Mouse (Mus musculus): Measurements from ENCODE around the gene Cand2.
A peak's percentile ranks its signal among the peaks of the same experiment; 100 is the strongest.

The Cand2 gene

GRCm38 (mm10) chr6:115830779-115831601, 56.7 kb downstream of the Cand2 start:
- no peak for DNase-seq (ENCODE audit: low spot score in 2 of 2)

DNA sequence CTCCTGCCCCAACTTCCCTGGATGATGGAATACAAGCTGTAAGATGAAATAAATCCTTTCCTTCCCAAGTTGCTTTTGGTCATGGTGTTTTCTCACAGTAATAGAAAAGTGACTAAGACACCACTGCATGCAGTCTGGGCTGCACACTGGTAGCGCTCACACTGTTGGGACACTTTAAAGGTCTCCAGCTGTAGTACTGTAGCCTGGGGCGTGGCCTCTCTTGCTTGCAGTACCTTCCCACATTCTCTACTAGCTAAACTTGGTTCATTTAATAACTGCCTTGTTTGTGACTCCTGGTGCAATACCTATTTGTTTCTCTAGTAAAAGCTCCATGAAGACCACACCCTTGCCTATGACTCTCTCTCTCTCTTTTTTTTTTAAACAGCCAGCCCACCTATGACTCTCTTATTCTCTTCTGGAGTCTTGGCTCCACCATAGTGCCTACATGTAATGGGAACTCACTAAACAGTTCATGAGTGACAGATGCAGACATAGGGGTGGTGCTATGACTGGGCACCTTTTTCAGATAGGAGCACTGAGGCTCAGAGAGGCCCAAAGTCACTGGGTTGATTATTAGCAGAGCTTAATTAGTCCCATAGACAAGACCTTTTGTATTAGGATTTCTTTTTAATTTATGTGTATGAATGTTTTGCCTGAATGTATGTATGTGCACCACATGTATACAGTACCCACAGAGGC, 58.0 kb downstream of the Cand2 start:
- DNase-seq (ENCODE audit: low spot score in 2 of 2) = no peak

- DNase-seq (ENCODE audit: low spot score in 2 of 2) = no peak
Observed at GRCm38 (mm10) chr6:115833861-115834260, 59.5 kb downstream of the Cand2 start.

GRCm38 (mm10) chr6:115838161-115838597, 63.8 kb downstream of the Cand2 start, which contains the start of gene Efcab12:
TSS of gene Efcab12 (minus strand) at chr6:115838412.
- DNase-seq (ENCODE audit: low spot score in 2 of 2) = peak in 1 of 2 experiments; percentile 41

GRCm38 (mm10) chr6:115838745-115839144, 64.4 kb downstream of the Cand2 start:
- DNase-seq (ENCODE audit: low spot score in 2 of 2) = no peak

DNA sequence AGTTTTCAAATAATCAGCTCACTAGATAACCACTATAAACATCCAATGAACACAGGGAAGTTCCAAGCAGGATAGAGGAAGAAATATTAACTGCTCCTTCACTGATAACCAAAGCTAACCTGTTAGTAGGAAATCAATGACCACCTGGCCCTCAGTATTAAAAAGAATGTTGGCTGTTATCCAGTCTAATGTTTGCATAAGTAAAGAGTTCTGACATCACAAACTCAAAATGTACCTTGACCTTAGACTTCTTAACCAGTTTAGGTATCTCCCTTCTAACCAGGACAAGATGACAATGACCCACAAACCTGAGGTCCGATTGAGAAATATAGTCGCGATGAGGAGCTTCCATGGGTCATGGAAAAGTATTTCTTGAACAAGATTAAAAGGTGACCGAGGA, 70.7 kb downstream of the Cand2 start:
- DNase-seq (ENCODE audit: low spot score in 2 of 2) = no peak

- DNase-seq (ENCODE audit: low spot score in 2 of 2) = peak; percentile 23 to 62
Observed at GRCm38 (mm10) chr6:115846640-115847411, 72.5 kb downstream of the Cand2 start.

DNA sequence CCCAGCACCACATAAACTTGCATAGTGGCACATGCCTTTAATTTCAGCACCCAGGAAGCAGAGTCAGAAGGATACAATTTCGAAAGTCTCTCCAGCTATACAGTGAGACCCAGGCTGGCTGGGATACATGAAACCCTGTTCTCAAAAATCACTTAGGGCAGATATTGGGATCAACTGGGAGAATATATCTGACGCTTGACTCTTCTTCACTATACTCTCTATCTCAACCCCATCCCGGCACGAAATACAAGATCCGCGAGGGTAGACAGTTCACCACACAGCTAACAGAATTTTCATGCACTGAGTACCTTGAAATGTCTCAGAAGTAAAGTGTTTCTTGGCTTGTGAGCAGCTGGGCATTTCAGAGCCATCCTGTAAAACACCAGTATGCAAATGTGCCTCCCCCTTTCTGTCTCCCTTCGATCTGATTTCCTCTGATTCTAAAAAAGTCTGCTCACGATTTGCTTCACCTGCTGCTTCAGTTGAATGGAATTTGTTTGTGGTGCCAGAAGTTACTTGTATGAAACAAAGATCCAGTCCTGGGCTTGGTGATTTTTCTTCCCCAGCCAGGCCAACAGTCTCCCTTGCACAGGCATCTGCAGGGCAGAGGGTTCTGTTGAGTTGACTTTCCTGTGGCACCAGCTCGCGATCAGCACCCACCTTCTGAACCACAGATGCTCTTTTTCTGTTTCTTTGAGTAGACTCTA, 74.4 kb downstream of the Cand2 start:
- no peak for DNase-seq (ENCODE audit: low spot score in 2 of 2)

DNA sequence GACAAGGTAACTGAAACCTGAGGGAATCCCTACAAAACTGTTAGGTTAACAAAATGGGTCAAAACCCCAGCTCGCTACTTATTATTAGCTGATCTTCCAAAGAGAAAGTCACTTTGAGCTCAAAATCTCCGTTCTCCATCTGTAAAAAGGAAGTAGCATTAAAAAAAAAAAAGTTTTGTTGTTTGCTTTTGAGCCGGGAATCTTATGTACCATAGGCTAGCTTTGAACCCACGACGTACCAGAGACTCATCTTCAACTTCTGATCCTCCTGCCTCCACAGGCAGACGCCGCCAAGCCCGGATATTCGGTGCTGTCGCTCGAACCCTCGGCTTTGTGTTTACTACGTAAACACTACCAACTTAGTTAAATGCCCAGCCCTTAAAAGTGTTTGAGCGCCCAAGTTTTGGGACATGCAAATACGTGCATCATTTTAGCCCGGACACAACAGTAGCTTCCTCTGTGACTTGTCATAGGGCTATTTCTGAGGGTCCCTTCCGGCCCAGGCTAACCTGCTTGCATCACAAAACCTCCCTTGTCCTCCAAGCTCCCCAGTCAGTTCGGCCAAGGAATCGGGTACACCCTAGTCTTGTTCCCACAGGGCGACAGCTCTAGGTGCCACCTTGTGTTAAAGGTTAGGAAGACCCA, 78.2 kb downstream of the Cand2 start:
- DNase-seq (ENCODE audit: low spot score in 2 of 2) = peak in 1 of 2 experiments; percentile 17

DNA sequence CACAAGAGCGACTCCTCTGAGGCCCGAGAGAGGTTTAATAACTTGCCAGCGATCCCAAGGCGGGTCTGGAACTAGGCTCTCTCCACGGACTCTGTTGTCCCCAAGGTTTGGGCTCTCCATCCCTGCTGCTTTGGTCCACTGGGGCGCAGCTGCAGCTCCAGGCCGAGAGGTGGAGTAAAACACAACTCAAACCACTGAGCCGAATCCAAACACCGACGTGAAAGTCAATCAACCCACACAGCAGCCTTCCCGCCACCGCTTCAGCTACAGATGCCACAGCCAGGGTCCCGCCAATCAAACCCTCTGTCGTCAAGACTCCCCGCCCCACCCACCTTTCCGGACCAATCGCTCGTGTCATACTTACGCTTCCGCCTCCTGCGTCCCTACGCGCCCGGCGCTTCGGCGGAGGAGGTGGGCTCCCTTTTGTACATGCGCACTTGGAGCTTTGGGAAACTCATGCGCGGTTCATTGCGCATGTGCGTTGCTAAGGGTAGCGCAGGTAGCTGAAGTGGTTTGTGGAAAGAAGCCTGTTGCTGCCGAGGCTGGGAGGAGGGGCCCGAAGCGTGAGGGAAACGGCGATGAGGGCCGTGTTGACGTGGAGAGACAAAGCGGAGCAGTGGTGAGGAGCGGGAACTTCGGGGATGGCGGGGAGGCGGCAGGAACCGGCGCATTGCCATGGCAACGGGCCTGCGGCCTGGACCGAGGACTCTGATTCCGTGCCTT, 78.9 kb downstream of the Cand2 start, which contains the start of the genes Mbd4 and Ift122:
Gene Mbd4 (minus strand): TSS at position 281 of the 723 bp plus-strand sequence.
Gene Ift122 (plus strand): TSS at position 380 of the 723 bp plus-strand sequence.
- DNase-seq (ENCODE audit: low spot score in 2 of 2) = peak; percentile 93 to 94

- no peak for DNase-seq (ENCODE audit: low spot score in 2 of 2)
Observed at GRCm38 (mm10) chr6:115853985-115854384, 79.6 kb downstream of the Cand2 start.

GRCm38 (mm10) chr6:115854432-115854831, 80.1 kb downstream of the Cand2 start:
- DNase-seq (ENCODE audit: low spot score in 2 of 2) = no peak

Data from spleen, postnatal 14 days (tissue).